Mouse (Mus musculus): ENCODE measurements around the gene Cd40. TPM values are rescaled to one million over a fixed set of nuclear protein-coding genes. Genes with fewer than 3 reads are reported as not detected.

The Cd40 gene
- polyA plus RNA-seq, 1 experiment from 2014 or later: 9.6 TPM

GRCm38 (mm10) chr2:165078605-165079004 is 23.2 kb downstream of the Cd40 start:
- peaks cover 77% of the 10 kb centered on the region for H3K27me3 ChIP-seq (ENCODE audit: control insufficient read depth, insufficient read depth, low read length)
- H3K4me1 ChIP-seq (ENCODE audit: control insufficient read depth, insufficient read depth, low read length): no peaks in the 10 kb centered on the region
- no peak for ATAC-seq (replicated peaks; ENCODE audit: insufficient number of reproducible peaks, low FRiP score, low TSS enrichment)
- H3K9me3 ChIP-seq (replicated peaks; ENCODE audit: control insufficient read depth, low read length): no peaks in the 10 kb centered on the region
- no peaks in the 10 kb centered on the region for H3K36me3 ChIP-seq (ENCODE audit: control insufficient read depth, insufficient read depth, low read length)
- H3K27ac ChIP-seq (ENCODE audit: low read depth, low read length): no peak overlapping the region
- WGBS (ENCODE audit: insufficient replicate concordance): 20% methylated on average over 10 of the region's 10 CpGs
- no peak overlapping the region for H3K4me2 ChIP-seq
- no peak overlapping the region for H3K9ac ChIP-seq (ENCODE audit: low read depth, low read length)
- no peak overlapping the region for H3K4me3 ChIP-seq (ENCODE audit: low read depth, low read length)

- Histone ChIP-seq H3K4me1 (ENCODE audit: control insufficient read depth, insufficient read depth, low read length) (no peaks in the 10 kb centered on the region), H3K9ac (ENCODE audit: low read depth, low read length) (no peak overlapping the region), H3K4me3 (ENCODE audit: low read depth, low read length) (no peak overlapping the region), H3K4me2 (no peak overlapping the region), H3K9me3 (replicated peaks; ENCODE audit: control insufficient read depth, low read length) (no peaks in the 10 kb centered on the region), H3K36me3 (ENCODE audit: control insufficient read depth, insufficient read depth, low read length) (no peaks in the 10 kb centered on the region), H3K27me3 (ENCODE audit: control insufficient read depth, insufficient read depth, low read length) (peaks cover 62% of the 10 kb centered on the region), H3K27ac (ENCODE audit: low read depth, low read length) (no peak overlapping the region)
- WGBS (ENCODE audit: insufficient replicate concordance): 20% methylated on average over 9 of the region's 9 CpGs
- no peak for ATAC-seq (replicated peaks; ENCODE audit: insufficient number of reproducible peaks, low FRiP score, low TSS enrichment)
Observed at GRCm38 (mm10) chr2:165080657-165081056, 25.2 kb downstream of the Cd40 start.

GRCm38 (mm10) chr2:165081257-165081656 is 25.8 kb downstream of the Cd40 start:
- Histone ChIP-seq H3K4me2 (no peak overlapping the region), H3K36me3 (ENCODE audit: control insufficient read depth, insufficient read depth, low read length) (no peaks in the 10 kb centered on the region), H3K4me1 (ENCODE audit: control insufficient read depth, insufficient read depth, low read length) (no peaks in the 10 kb centered on the region), H3K27ac (ENCODE audit: low read depth, low read length) (no peak overlapping the region), H3K9ac (ENCODE audit: low read depth, low read length) (no peak overlapping the region), H3K4me3 (ENCODE audit: low read depth, low read length) (no peak overlapping the region), H3K27me3 (ENCODE audit: control insufficient read depth, insufficient read depth, low read length) (peaks cover 62% of the 10 kb centered on the region), H3K9me3 (replicated peaks; ENCODE audit: control insufficient read depth, low read length) (no peaks in the 10 kb centered on the region)
- 11% methylated on average over 7 of the region's 7 CpGs for WGBS (ENCODE audit: insufficient replicate concordance)
- ATAC-seq (replicated peaks; ENCODE audit: insufficient number of reproducible peaks, low FRiP score, low TSS enrichment): no peak

GRCm38 (mm10) chr2:165086634-165087033 is 31.2 kb downstream of the Cd40 start:
- Histone ChIP-seq H3K9me3 (replicated peaks; ENCODE audit: control insufficient read depth, low read length) (no peaks in the 10 kb centered on the region), H3K36me3 (ENCODE audit: control insufficient read depth, insufficient read depth, low read length) (no peaks in the 10 kb centered on the region), H3K4me3 (ENCODE audit: low read depth, low read length) (no peak overlapping the region), H3K4me2 (no peak overlapping the region), H3K4me1 (ENCODE audit: control insufficient read depth, insufficient read depth, low read length) (no peaks in the 10 kb centered on the region), H3K27me3 (ENCODE audit: control insufficient read depth, insufficient read depth, low read length) (peaks cover 30% of the 10 kb centered on the region), H3K27ac (ENCODE audit: low read depth, low read length) (no peak overlapping the region), H3K9ac (ENCODE audit: low read depth, low read length) (no peak overlapping the region)
- no peak for ATAC-seq (replicated peaks; ENCODE audit: insufficient number of reproducible peaks, low FRiP score, low TSS enrichment)
- WGBS (ENCODE audit: insufficient replicate concordance): 85% methylated on average over 4 of the region's 4 CpGs

GRCm38 (mm10) chr2:165089470-165089869 is 34.0 kb downstream of the Cd40 start:
- H3K9ac ChIP-seq (ENCODE audit: low read depth, low read length): no peak overlapping the region
- no peaks in the 10 kb centered on the region for H3K9me3 ChIP-seq (replicated peaks; ENCODE audit: control insufficient read depth, low read length)
- no peak for ATAC-seq (replicated peaks; ENCODE audit: insufficient number of reproducible peaks, low FRiP score, low TSS enrichment)
- H3K4me1 ChIP-seq (ENCODE audit: control insufficient read depth, insufficient read depth, low read length): no peaks in the 10 kb centered on the region
- peaks cover 44% of the 10 kb centered on the region for H3K27me3 ChIP-seq (ENCODE audit: control insufficient read depth, insufficient read depth, low read length)
- H3K4me2 ChIP-seq: no peak overlapping the region
- no peak overlapping the region for H3K4me3 ChIP-seq (ENCODE audit: low read depth, low read length)
- WGBS (ENCODE audit: insufficient replicate concordance): 27% methylated on average over 14 of the region's 14 CpGs
- H3K36me3 ChIP-seq (ENCODE audit: control insufficient read depth, insufficient read depth, low read length): no peaks in the 10 kb centered on the region
- no peak overlapping the region for H3K27ac ChIP-seq (ENCODE audit: low read depth, low read length)

GRCm38 (mm10) chr2:165090650-165091049 is 35.2 kb downstream of the Cd40 start, which contains the start of gene 1700025C18Rik:
1700025C18Rik (minus strand) TSS chr2:165090750.
- Histone ChIP-seq H3K27me3 (ENCODE audit: control insufficient read depth, insufficient read depth, low read length) (peaks cover 47% of the 10 kb centered on the region), H3K9ac (ENCODE audit: low read depth, low read length) (no peak within 1 kb of the TSS), H3K27ac (ENCODE audit: low read depth, low read length) (no peak within 1 kb of the TSS), H3K4me3 (ENCODE audit: low read depth, low read length) (no peak within 1 kb of the TSS), H3K36me3 (ENCODE audit: control insufficient read depth, insufficient read depth, low read length) (no peaks in the 10 kb centered on the region), H3K4me1 (ENCODE audit: control insufficient read depth, insufficient read depth, low read length) (no peaks in the 10 kb centered on the region), H3K4me2 (no peak within 1 kb of the TSS), H3K9me3 (replicated peaks; ENCODE audit: control insufficient read depth, low read length) (no peaks in the 10 kb centered on the region)
- ATAC-seq (replicated peaks; ENCODE audit: insufficient number of reproducible peaks, low FRiP score, low TSS enrichment): no peak
- 78% methylated on average over 2 of the region's 2 CpGs for WGBS (ENCODE audit: insufficient replicate concordance)

- no peaks in the 10 kb centered on the region for H3K36me3 ChIP-seq (ENCODE audit: control insufficient read depth, insufficient read depth, low read length)
- H3K27me3 ChIP-seq (ENCODE audit: control insufficient read depth, insufficient read depth, low read length): peaks cover 47% of the 10 kb centered on the region
- no peak overlapping the region for H3K27ac ChIP-seq (ENCODE audit: low read depth, low read length)
- H3K9ac ChIP-seq (ENCODE audit: low read depth, low read length): no peak overlapping the region
- WGBS (ENCODE audit: insufficient replicate concordance): 75% methylated on average over 8 of the region's 8 CpGs
- H3K4me3 ChIP-seq (ENCODE audit: low read depth, low read length): no peak overlapping the region
- no peak overlapping the region for H3K4me2 ChIP-seq
- no peaks in the 10 kb centered on the region for H3K4me1 ChIP-seq (ENCODE audit: control insufficient read depth, insufficient read depth, low read length)
- no peaks in the 10 kb centered on the region for H3K9me3 ChIP-seq (replicated peaks; ENCODE audit: control insufficient read depth, low read length)
- no peak for ATAC-seq (replicated peaks; ENCODE audit: insufficient number of reproducible peaks, low FRiP score, low TSS enrichment)
Observed at GRCm38 (mm10) chr2:165091433-165091965, 36.1 kb downstream of the Cd40 start.

- H3K4me2 ChIP-seq: no peak overlapping the region
- no peak overlapping the region for H3K9ac ChIP-seq (ENCODE audit: low read depth, low read length)
- peaks cover 55% of the 10 kb centered on the region for H3K27me3 ChIP-seq (ENCODE audit: control insufficient read depth, insufficient read depth, low read length)
- no peak for ATAC-seq (replicated peaks; ENCODE audit: insufficient number of reproducible peaks, low FRiP score, low TSS enrichment)
- no peak overlapping the region for H3K27ac ChIP-seq (ENCODE audit: low read depth, low read length)
- H3K4me3 ChIP-seq (ENCODE audit: low read depth, low read length): no peak overlapping the region
- 59% methylated on average over 7 of the region's 7 CpGs for WGBS (ENCODE audit: insufficient replicate concordance)
- no peaks in the 10 kb centered on the region for H3K36me3 ChIP-seq (ENCODE audit: control insufficient read depth, insufficient read depth, low read length)
- no peaks in the 10 kb centered on the region for H3K9me3 ChIP-seq (replicated peaks; ENCODE audit: control insufficient read depth, low read length)
- H3K4me1 ChIP-seq (ENCODE audit: control insufficient read depth, insufficient read depth, low read length): no peaks in the 10 kb centered on the region
Observed at GRCm38 (mm10) chr2:165092393-165092792, 37.0 kb downstream of the Cd40 start.

- Histone ChIP-seq H3K4me3 (ENCODE audit: low read depth, low read length) (no peak overlapping the region), H3K27me3 (ENCODE audit: control insufficient read depth, insufficient read depth, low read length) (peaks cover 70% of the 10 kb centered on the region), H3K9ac (ENCODE audit: low read depth, low read length) (no peak overlapping the region), H3K4me1 (ENCODE audit: control insufficient read depth, insufficient read depth, low read length) (peaks cover 12% of the 10 kb centered on the region), H3K9me3 (replicated peaks; ENCODE audit: control insufficient read depth, low read length) (no peaks in the 10 kb centered on the region), H3K4me2 (no peak overlapping the region), H3K36me3 (ENCODE audit: control insufficient read depth, insufficient read depth, low read length) (no peaks in the 10 kb centered on the region), H3K27ac (ENCODE audit: low read depth, low read length) (no peak overlapping the region)
- 17% methylated on average over 10 of the region's 10 CpGs for WGBS (ENCODE audit: insufficient replicate concordance)
- no peak for ATAC-seq (replicated peaks; ENCODE audit: insufficient number of reproducible peaks, low FRiP score, low TSS enrichment)
Observed at GRCm38 (mm10) chr2:165096367-165096766, 40.9 kb downstream of the Cd40 start.

All from heart, embryonic 11.5 days (tissue).